Mouse (Mus musculus): ENCODE data around the gene Zfp433.

The Zfp433 gene

DNA sequence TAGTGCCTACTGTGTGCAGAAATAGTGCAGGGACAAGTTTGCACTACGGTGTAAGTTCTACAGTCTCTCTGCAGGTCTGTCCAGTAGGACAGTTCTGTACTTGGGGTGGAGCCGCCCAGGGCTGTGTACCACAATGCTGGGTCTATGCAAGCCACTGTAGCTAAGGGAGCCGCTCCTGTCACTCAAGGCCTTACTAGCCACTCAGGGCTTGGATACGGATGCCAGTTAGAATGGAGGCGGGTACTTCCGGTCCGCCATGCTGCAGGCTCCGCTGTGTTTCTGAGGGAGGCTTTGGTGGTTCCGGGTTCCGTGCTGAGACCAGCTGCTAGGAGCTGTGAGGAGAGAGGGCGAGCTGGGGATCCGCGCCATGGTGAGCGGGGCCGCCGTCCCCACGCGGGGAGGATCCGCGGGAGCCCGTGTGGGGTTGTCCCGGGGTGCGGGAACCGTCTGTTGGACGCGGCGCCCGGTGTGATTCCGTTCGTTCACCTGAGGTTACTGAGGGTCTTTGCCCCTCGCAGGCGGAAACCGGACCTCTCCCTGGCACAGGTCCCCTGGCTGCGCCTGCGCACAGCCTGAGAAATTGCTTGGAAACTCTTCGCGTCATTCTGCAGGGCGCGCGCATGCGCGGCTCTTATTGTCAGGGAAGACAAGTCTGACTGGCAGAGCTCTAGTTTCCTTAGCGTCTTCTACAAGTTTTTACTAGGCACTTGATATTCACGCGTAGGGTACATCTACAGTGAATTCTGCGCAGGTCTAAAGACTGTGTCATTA lies at the start of gene Zfp433:
TSS of gene Zfp433 (plus strand) at position 295 of the 771 bp plus-strand sequence.
- no CpG with 5 or more reads among the region's 46 CpGs for WGBS

DNA sequence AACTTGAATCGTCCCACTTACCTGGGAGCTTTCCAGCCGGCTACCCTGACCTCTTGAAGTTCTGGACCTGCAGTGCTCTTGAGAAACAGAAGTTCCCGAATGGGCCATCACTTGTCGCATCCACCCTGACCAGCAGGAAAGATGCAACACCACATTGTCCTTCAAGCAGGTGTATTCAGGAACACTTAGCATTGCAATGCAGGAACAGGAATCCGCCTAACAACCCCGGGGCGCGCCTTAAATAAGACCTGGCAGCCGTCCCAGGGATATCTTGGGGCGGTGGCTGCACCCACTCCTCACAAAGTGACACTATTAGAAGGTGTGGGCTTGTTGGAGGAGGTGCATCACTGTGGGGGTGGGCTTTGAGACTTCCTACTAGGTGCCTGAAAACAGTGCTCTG lies 49.4 kb upstream of the Zfp433 start:
- 92% methylated on average over 10 of the region's 10 CpGs for WGBS

GRCm38 (mm10) chr10:81656174-81656573 lies 48.5 kb upstream of the Zfp433 start:
- 99% methylated on average over 2 of the region's 2 CpGs for WGBS

DNA sequence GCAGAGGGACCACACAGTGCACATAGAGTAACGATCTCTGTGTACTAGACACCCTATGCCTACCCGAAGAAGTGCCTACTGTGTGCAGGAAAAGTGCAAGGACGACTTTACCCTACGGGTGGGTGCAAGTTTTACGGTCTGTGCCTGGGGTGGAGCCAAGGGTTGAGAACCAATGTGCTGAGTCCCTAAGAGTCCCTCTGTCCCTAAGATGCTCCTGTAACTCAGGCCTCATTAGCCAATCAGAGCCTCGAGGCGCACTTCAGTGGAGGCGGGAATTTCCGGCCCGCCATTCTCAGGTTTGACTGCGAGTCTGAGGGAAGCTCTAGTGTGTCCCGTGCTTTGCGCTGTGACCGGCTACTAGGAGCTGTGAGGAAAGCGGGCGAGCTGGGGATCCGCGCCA lies 17.5 kb upstream of the Zfp433 start:
- no CpG with 5 or more reads among the region's 18 CpGs for WGBS

DNA sequence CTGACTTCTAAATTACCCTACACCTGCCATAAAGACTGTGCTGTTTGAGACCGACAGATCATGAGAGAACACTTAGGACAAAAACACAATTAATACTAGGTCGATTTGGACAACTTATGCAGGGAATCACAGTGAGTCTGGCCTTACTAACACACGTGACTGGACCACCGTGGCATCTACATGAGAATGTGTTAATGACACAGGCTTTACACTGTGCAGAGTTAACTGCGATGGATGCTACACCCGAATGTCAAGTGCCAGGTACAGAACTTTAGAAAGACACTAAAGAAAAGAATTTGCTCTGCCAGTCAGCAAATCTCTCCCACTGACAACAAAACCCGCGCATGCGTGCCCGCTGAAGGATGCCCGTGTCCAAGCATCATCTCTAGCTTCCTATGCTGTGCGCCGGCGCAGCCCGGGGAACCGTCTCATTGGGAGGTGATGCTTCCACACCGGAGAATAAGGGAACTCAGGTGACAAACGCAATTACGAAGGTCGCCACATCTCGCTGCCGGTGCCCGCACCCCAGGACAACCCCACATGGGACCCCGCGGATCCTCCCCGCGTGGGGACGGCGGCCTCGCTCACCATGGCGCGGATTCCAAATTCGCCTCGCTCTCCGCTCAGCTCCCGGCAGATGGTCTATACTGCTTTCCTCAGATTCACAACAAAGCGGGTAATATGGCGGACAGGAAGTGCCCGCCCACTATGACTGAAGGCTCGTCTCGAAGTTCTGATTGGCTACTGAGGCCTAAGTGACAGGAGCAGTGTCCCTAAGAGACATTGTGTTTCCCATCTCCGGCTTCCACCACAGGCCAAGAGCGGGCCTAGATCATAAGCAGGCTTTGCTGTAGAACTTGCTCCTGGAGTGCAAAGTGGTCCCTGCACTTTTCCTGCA lies 66.1 kb downstream of the Zfp433 start, which contains the start of gene Gm3055:
TSS of gene Gm3055 (minus strand) at position 656 of the 898 bp plus-strand sequence.
- WGBS = no CpG with 5 or more reads among the region's 43 CpGs

GRCm38 (mm10) chr10:81771404-81771777 lies 66.8 kb downstream of the Zfp433 start:
- no CpG with 5 or more reads among the region's 3 CpGs for WGBS
